Mouse (Mus musculus): Measurements from ENCODE around the gene Psmd9. TPM values are rescaled to one million over a fixed set of nuclear protein-coding genes. Genes with fewer than 3 reads are reported as not detected.

Psmd9 gene
- total and polyA plus RNA-seq, 2 experiments: 28.5 to 29.8 TPM

DNA sequence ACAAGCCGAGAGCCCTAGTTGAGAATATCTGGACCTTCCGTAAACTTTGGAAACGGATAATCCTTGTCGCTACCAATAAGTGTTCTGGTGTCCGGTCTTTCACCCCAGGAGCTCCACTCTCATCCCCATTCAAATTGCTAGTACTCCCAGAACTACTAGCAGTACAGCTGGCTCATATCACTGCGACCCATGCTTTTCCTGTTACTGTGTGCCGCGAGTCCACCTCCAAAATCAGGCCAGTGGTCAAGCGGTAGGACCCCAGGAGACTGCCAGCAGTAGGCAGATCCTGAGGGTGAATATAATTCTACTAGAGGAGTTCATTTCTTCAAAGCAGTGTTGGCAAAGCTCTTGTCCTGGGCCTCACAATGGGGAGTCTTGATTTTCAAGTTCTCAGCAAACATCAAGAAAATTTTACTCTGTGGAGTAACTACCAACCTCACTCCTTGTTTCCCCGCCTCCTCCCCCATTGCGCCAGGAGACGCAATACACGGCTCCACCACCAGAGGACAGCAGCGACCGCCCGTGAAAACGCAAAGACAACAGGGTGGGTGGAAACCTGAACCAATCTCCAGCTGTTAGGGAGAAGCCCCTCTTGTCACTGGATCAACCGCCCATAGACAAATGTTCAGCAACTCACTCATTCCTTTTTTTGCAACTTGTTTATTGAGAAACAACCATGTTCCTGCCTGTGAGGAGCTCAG, 36.0 kb upstream of the Psmd9 start:
- H3K4me3 ChIP-seq (ENCODE audit: insufficient read depth, low read depth, low read length): no peak overlapping the region
- WGBS: 21% methylated on average over 18 of the region's 18 CpGs
- peaks cover 6% of the 10 kb centered on the region; the same call in 1 of the 2 replicates for H3K36me3 ChIP-seq (ENCODE audit: control insufficient read depth, insufficient read depth, low read length)
- H3K4me1 ChIP-seq (ENCODE audit: control insufficient read depth, insufficient read depth, low read length): peaks cover 21% of the 10 kb centered on the region
- H3K27me3 ChIP-seq (ENCODE audit: control insufficient read depth, insufficient read depth, low read length): no peaks in the 10 kb centered on the region
- DNase-seq (ENCODE audit: extremely low read depth, low read depth, low spot score): peak; percentile 48
- no peak overlapping the region for H3K9ac ChIP-seq (ENCODE audit: low read depth, low read length)
- no peaks in the 10 kb centered on the region for H3K79me2 ChIP-seq (ENCODE audit: control insufficient read depth, insufficient read depth, low read length)
- TF ChIP-seq CTCF (IDR thresholded peaks at IDR 0.05; ENCODE audit: low read depth, low read length) (peak; percentile 99), POLR2A (IDR thresholded peaks at IDR 0.05; ENCODE audit: extremely low read depth, insufficient read depth, low read length) (no peak)
- no peak overlapping the region for H3K27ac ChIP-seq (replicated peaks; ENCODE audit: insufficient read depth, low read depth, low read length)

DNA sequence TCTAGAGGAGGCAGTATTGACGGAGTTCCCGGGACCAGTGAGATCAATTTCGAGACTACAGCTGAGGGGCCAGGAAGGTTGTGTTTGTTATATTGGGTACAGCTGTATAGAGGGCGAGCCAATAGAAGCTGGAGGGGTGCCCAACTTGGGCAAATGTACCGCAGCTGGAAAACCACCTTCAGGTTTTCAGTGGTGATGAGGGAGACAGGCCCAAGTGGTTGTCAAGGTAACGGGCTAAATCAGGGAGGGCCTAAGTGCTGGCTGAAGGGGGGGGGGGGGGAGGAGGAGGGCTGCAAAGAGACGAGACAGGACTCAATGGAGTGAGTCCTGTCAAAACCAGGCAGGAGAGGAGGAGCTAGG, 35.4 kb upstream of the Psmd9 start:
- no peak overlapping the region for H3K27ac ChIP-seq (replicated peaks; ENCODE audit: insufficient read depth, low read depth, low read length)
- peaks cover 6% of the 10 kb centered on the region; the same call in 1 of the 2 replicates for H3K36me3 ChIP-seq (ENCODE audit: control insufficient read depth, insufficient read depth, low read length)
- no peaks in the 10 kb centered on the region for H3K27me3 ChIP-seq (ENCODE audit: control insufficient read depth, insufficient read depth, low read length)
- TF ChIP-seq POLR2A (IDR thresholded peaks at IDR 0.05; ENCODE audit: extremely low read depth, insufficient read depth, low read length): no peak
- TF ChIP-seq CTCF (IDR thresholded peaks at IDR 0.05; ENCODE audit: low read depth, low read length): no peak
- no peak for DNase-seq (ENCODE audit: extremely low read depth, low read depth, low spot score)
- no peak overlapping the region for H3K4me3 ChIP-seq (ENCODE audit: insufficient read depth, low read depth, low read length)
- WGBS: 18% methylated on average over 7 of the region's 7 CpGs
- no peaks in the 10 kb centered on the region for H3K79me2 ChIP-seq (ENCODE audit: control insufficient read depth, insufficient read depth, low read length)
- peaks cover 21% of the 10 kb centered on the region for H3K4me1 ChIP-seq (ENCODE audit: control insufficient read depth, insufficient read depth, low read length)
- H3K9ac ChIP-seq (ENCODE audit: low read depth, low read length): no peak overlapping the region

DNA sequence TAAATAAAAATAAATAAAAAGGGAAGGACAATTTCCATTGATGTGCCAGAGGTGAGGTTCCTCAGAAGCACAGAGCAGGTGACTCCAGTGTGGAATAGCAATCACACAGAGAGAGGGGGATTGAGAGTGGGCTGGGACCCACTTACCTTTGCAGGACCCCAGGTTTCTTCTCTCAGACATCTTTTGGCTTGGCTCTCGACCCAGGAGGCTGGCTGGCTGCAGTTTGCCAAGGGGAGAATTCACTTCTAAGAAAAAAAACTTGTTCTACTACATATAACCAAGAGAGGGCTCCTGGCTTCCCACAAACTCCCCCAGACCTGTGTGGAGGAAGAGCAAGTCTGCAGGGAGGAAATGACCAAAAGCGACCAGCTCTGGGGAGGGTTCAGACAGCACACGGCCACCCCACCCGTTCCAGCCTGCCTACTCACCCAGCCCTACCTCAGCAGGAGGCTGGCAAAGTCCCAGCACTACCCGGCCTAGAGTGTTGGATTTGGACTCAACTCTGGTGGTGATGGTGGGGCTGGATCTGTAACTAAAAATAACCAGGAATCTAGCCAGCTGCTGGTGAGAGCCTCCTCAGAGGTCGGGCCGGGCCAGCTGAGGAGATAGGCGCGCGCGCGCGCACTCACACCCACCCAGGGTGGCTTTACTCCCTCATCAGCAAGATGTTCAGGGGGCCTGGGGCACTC, 34.9 kb upstream of the Psmd9 start:
- Histone ChIP-seq H3K4me1 (ENCODE audit: control insufficient read depth, insufficient read depth, low read length) (peaks cover 21% of the 10 kb centered on the region), H3K9ac (ENCODE audit: low read depth, low read length) (peak overlapping the region; percentile 64), H3K27ac (replicated peaks; ENCODE audit: insufficient read depth, low read depth, low read length) (peak overlapping the region; percentile 88), H3K36me3 (ENCODE audit: control insufficient read depth, insufficient read depth, low read length) (peaks cover 6% of the 10 kb centered on the region; the same call in 1 of the 2 replicates), H3K4me3 (ENCODE audit: insufficient read depth, low read depth, low read length) (no peak overlapping the region), H3K79me2 (ENCODE audit: control insufficient read depth, insufficient read depth, low read length) (no peaks in the 10 kb centered on the region), H3K27me3 (ENCODE audit: control insufficient read depth, insufficient read depth, low read length) (no peaks in the 10 kb centered on the region)
- no peak for TF ChIP-seq CTCF (IDR thresholded peaks at IDR 0.05; ENCODE audit: low read depth, low read length)
- no peak for TF ChIP-seq POLR2A (IDR thresholded peaks at IDR 0.05; ENCODE audit: extremely low read depth, insufficient read depth, low read length)
- 5% methylated on average over 13 of the region's 13 CpGs for WGBS
- peak; percentile 62 for DNase-seq (ENCODE audit: extremely low read depth, low read depth, low spot score)

DNA sequence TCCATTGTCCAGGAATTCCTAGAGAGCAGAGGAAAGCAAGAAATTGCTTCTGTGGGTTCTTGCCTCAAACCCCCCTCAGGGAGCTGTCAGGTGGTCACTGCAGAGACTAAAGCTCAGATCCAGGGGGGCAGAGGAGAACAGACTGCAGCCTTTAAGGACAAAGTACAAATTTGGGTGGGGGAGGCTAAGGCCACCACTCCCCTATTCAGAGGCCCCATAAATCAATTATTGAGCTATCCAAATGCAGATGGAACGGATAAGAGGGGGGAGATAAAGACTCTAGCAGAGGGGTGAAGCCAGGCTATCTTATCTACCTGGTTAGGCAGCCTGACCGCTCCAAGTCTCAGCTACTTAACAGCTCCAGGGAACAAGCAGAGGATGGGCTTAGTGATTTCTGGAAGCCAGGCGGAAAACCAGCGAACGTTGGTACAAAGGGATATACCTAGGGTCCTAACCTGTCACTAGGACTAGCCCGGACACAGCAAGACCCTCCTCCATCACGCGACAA, 34.3 kb upstream of the Psmd9 start:
- Histone ChIP-seq H3K4me3 (ENCODE audit: insufficient read depth, low read depth, low read length) (peak overlapping the region; percentile 52), H3K4me1 (ENCODE audit: control insufficient read depth, insufficient read depth, low read length) (peaks cover 21% of the 10 kb centered on the region), H3K79me2 (ENCODE audit: control insufficient read depth, insufficient read depth, low read length) (no peaks in the 10 kb centered on the region), H3K9ac (ENCODE audit: low read depth, low read length) (peak overlapping the region; percentile 64), H3K27ac (replicated peaks; ENCODE audit: insufficient read depth, low read depth, low read length) (peak overlapping the region; percentile 88), H3K27me3 (ENCODE audit: control insufficient read depth, insufficient read depth, low read length) (no peaks in the 10 kb centered on the region), H3K36me3 (ENCODE audit: control insufficient read depth, insufficient read depth, low read length) (peaks cover 6% of the 10 kb centered on the region; the same call in 1 of the 2 replicates)
- WGBS: 12% methylated on average over 8 of the region's 8 CpGs
- DNase-seq (ENCODE audit: extremely low read depth, low read depth, low spot score): no peak
- no peak for TF ChIP-seq CTCF (IDR thresholded peaks at IDR 0.05; ENCODE audit: low read depth, low read length)

DNA sequence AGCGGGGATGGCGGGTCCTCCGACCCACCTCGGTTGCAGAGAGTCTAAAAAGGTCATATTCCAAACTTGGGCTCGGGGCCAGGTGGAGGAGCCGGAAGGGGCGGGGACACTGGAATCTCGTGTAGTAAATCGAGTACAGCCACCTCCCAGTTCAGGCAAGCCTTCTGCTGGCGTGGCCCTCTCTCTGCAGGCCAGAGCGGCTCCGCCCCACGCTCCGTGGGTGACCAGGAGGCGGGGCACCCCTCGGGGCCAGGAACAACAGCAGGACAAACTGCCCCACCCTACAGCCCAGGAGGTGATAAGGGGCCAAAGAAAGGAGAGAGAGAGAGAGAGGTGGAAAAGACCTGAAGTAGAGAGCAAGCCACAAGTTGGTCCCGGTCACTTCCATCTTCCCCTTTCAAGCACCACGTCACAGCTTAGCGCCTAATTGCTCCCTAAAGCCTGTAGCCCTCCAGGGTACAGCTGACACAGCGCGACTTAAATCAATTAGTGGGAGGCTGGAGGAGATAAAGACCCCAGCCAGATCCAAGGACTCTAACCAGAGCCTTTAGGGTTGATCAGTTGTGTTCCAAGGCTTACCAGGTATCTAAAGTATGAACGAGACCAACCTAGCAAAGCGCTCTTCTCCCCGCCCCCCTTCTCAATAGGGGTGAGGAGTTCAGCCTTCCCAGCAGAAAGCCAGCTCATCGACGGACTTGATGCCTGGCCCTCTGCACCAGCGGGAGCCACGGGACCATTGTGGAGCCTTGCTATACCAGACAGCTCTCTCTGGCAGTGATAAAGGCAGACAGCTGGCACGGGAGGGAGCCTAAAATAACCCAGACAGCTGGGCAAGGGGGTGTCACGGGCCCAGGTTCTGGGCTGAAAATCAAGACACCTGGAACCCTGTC, 33.5 kb upstream of the Psmd9 start:
- peak overlapping the region; percentile 79 for H3K9ac ChIP-seq (ENCODE audit: low read depth, low read length)
- peaks cover 21% of the 10 kb centered on the region for H3K4me1 ChIP-seq (ENCODE audit: control insufficient read depth, insufficient read depth, low read length)
- 1% methylated on average over 30 of the region's 30 CpGs for WGBS
- TF ChIP-seq CTCF (IDR thresholded peaks at IDR 0.05; ENCODE audit: low read depth, low read length) (peak; percentile 22; the same call in 1 of the 2 replicates), POLR2A (IDR thresholded peaks at IDR 0.05; ENCODE audit: extremely low read depth, insufficient read depth, low read length) (0 out of 2 replicates have a peak, but pooled peaks have one; percentile 59)
- no peaks in the 10 kb centered on the region for H3K79me2 ChIP-seq (ENCODE audit: control insufficient read depth, insufficient read depth, low read length)
- DNase-seq (ENCODE audit: extremely low read depth, low read depth, low spot score): peak; percentile 92
- peaks cover 6% of the 10 kb centered on the region; the same call in 1 of the 2 replicates for H3K36me3 ChIP-seq (ENCODE audit: control insufficient read depth, insufficient read depth, low read length)
- H3K27me3 ChIP-seq (ENCODE audit: control insufficient read depth, insufficient read depth, low read length): no peaks in the 10 kb centered on the region
- H3K4me3 ChIP-seq (ENCODE audit: insufficient read depth, low read depth, low read length): peak overlapping the region; percentile 71
- peak overlapping the region; percentile 98 for H3K27ac ChIP-seq (replicated peaks; ENCODE audit: insufficient read depth, low read depth, low read length)

Data from liver, adult 2 months (tissue).